Mouse (Mus musculus): ENCODE results near the gene Rpa2.
"Not testable (repeated sequence)": the region's sequence is repeated elsewhere in the genome, so short reads cannot be mapped to it uniquely, and the experiment has no call there.

DNA sequence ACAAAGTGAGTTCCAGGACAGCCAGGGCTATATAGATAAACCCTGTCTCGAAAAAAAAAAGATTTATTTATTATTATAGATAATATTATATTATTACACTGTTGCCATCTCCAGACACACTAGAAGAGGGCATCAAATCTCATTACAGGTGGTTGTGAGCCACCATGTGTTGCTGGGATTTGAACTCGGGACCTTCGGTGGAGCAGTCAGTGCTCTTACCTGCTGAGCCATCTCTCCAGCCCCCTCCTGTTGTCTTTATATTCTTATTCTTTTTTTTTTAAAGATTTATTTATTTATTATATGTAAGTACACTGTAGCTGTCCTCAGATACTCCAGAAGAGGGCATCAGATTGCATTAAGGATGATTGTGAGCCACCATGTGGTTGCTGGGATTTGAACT is 30.5 kb downstream of the Rpa2 start:
- not testable (repeated sequence) for TF ChIP-seq POLR2A (IDR thresholded peaks at IDR 0.05; ENCODE audit: control insufficient read depth, extremely low read depth, insufficient read depth, low read length, poor library complexity); CTCF (IDR thresholded peaks at IDR 0.05; ENCODE audit: borderline replicate concordance, control insufficient read depth, extremely low read depth, insufficient read depth, low read length, poor library complexity)
